Mouse (Mus musculus): ENCODE measurements at regions not wholly inside any gene's neighbourhood (a gene's known extent, or its start where the extent isn't known, plus 50 kb on each side); places are given as distances from the start of the nearest gene placed in this dataset.

GRCm38 (mm10) chr17:3248875-3249274 lies 77.5 kb upstream of the Tiam2 start:
- Histone ChIP-seq H3K27ac (peak overlapping the region; percentile 30; the same call in 1 of the 2 replicates), H3K27me3 (no peaks in the 10 kb centered on the region), H3K36me3 (no peaks in the 10 kb centered on the region; the same call in 1 of the 2 replicates), H3K4me1 (peaks cover 50% of the 10 kb centered on the region), H3K9ac (no peak overlapping the region), H3K4me2 (replicated peaks) (no peak overlapping the region), H3K9me3 (replicated peaks) (no peaks in the 10 kb centered on the region), H3K4me3 (no peak overlapping the region)
- ATAC-seq (ENCODE audit: low FRiP score): no peak
- WGBS: 79% methylated on average over 6 of the region's 6 CpGs

- H3K9me3 ChIP-seq (replicated peaks): no peaks in the 10 kb centered on the region
- H3K27ac ChIP-seq: peak overlapping the region; percentile 30; the same call in 1 of the 2 replicates
- peaks cover 50% of the 10 kb centered on the region for H3K4me1 ChIP-seq
- no peak overlapping the region for H3K4me3 ChIP-seq
- no peak for ATAC-seq (ENCODE audit: low FRiP score)
- no peaks in the 10 kb centered on the region; the same call in 1 of the 2 replicates for H3K36me3 ChIP-seq
- no peak overlapping the region for H3K4me2 ChIP-seq (replicated peaks)
- WGBS: 74% methylated on average over 7 of the region's 7 CpGs
- H3K9ac ChIP-seq: no peak overlapping the region
- H3K27me3 ChIP-seq: no peaks in the 10 kb centered on the region
Observed at GRCm38 (mm10) chr17:3249320-3249719, 77.1 kb upstream of the Tiam2 start.

- 70% methylated on average over 4 of the region's 4 CpGs for WGBS
- Histone ChIP-seq H3K27me3 (no peaks in the 10 kb centered on the region), H3K4me3 (no peak overlapping the region), H3K36me3 (no peaks in the 10 kb centered on the region; the same call in 1 of the 2 replicates), H3K27ac (no peak overlapping the region), H3K9me3 (replicated peaks) (no peaks in the 10 kb centered on the region), H3K9ac (no peak overlapping the region), H3K4me1 (peaks cover 31% of the 10 kb centered on the region), H3K4me2 (replicated peaks) (no peak overlapping the region)
- no peak for ATAC-seq (ENCODE audit: low FRiP score)
Observed at GRCm38 (mm10) chr17:3251176-3251575, 75.2 kb upstream of the Tiam2 start.

GRCm38 (mm10) chr17:3251966-3252365 lies 74.4 kb upstream of the Tiam2 start:
- H3K4me1 ChIP-seq: peaks cover 26% of the 10 kb centered on the region
- H3K36me3 ChIP-seq: no peaks in the 10 kb centered on the region; the same call in 1 of the 2 replicates
- H3K9ac ChIP-seq: no peak overlapping the region
- no peak overlapping the region for H3K4me3 ChIP-seq
- no peak overlapping the region for H3K27ac ChIP-seq
- no peak overlapping the region for H3K4me2 ChIP-seq (replicated peaks)
- 97% methylated on average over 5 of the region's 5 CpGs for WGBS
- ATAC-seq (ENCODE audit: low FRiP score): no peak
- H3K27me3 ChIP-seq: no peaks in the 10 kb centered on the region
- H3K9me3 ChIP-seq (replicated peaks): no peaks in the 10 kb centered on the region

GRCm38 (mm10) chr17:3253508-3254176 lies 72.7 kb upstream of the Tiam2 start:
- Histone ChIP-seq H3K9me3 (replicated peaks) (no peaks in the 10 kb centered on the region), H3K4me1 (peaks cover 27% of the 10 kb centered on the region), H3K4me3 (no peak overlapping the region), H3K27me3 (no peaks in the 10 kb centered on the region), H3K9ac (no peak overlapping the region), H3K4me2 (replicated peaks) (no peak overlapping the region), H3K27ac (no peak overlapping the region), H3K36me3 (no peaks in the 10 kb centered on the region; the same call in 1 of the 2 replicates)
- ATAC-seq (ENCODE audit: low FRiP score): no peak
- WGBS: 91% methylated on average over 10 of the region's 10 CpGs

GRCm38 (mm10) chr17:3256765-3257164 lies 69.6 kb upstream of the Tiam2 start:
- Histone ChIP-seq H3K27ac (no peak overlapping the region), H3K4me2 (replicated peaks) (no peak overlapping the region), H3K4me3 (no peak overlapping the region), H3K9ac (no peak overlapping the region), H3K27me3 (no peaks in the 10 kb centered on the region), H3K4me1 (peaks cover 12% of the 10 kb centered on the region; the same call in 1 of the 2 replicates), H3K36me3 (0 out of 2 replicates have a peak, but pooled peaks cover 3% of the 10 kb centered on the region), H3K9me3 (replicated peaks) (no peaks in the 10 kb centered on the region)
- no peak for ATAC-seq (ENCODE audit: low FRiP score)
- 95% methylated on average over 7 of the region's 7 CpGs for WGBS

GRCm38 (mm10) chr17:3258811-3259510 lies 67.4 kb upstream of the Tiam2 start:
- Histone ChIP-seq H3K4me2 (replicated peaks) (no peak overlapping the region), H3K9ac (no peak overlapping the region), H3K4me3 (no peak overlapping the region), H3K9me3 (replicated peaks) (no peaks in the 10 kb centered on the region), H3K4me1 (peaks cover 12% of the 10 kb centered on the region; the same call in 1 of the 2 replicates), H3K27ac (no peak overlapping the region), H3K27me3 (no peaks in the 10 kb centered on the region), H3K36me3 (0 out of 2 replicates have a peak, but pooled peaks cover 3% of the 10 kb centered on the region)
- no peak for ATAC-seq (ENCODE audit: low FRiP score)
- 66% methylated on average over 9 of the region's 9 CpGs for WGBS

- no peak overlapping the region for H3K9ac ChIP-seq
- H3K4me1 ChIP-seq: peaks cover 18% of the 10 kb centered on the region
- ATAC-seq (ENCODE audit: low FRiP score): no peak
- no peaks in the 10 kb centered on the region for H3K27me3 ChIP-seq
- H3K4me2 ChIP-seq (replicated peaks): no peak overlapping the region
- H3K4me3 ChIP-seq: no peak overlapping the region
- no peak overlapping the region for H3K27ac ChIP-seq
- 0 out of 2 replicates have a peak, but pooled peaks cover 3% of the 10 kb centered on the region for H3K36me3 ChIP-seq
- WGBS: 90% methylated on average over 11 of the region's 11 CpGs
- H3K9me3 ChIP-seq (replicated peaks): no peaks in the 10 kb centered on the region
Observed at GRCm38 (mm10) chr17:3260796-3261195, 65.6 kb upstream of the Tiam2 start.

- H3K9ac ChIP-seq: no peak overlapping the region
- peaks cover 20% of the 10 kb centered on the region for H3K4me1 ChIP-seq
- H3K4me2 ChIP-seq (replicated peaks): no peak overlapping the region
- H3K4me3 ChIP-seq: no peak overlapping the region
- 49% methylated on average over 22 of the region's 22 CpGs for WGBS
- no peaks in the 10 kb centered on the region for H3K9me3 ChIP-seq (replicated peaks)
- no peak overlapping the region for H3K27ac ChIP-seq
- H3K27me3 ChIP-seq: no peaks in the 10 kb centered on the region
- ATAC-seq (ENCODE audit: low FRiP score): peak; percentile 67
- no peaks in the 10 kb centered on the region for H3K36me3 ChIP-seq
Observed at GRCm38 (mm10) chr17:3273108-3274091, 53.0 kb upstream of the Tiam2 start.

GRCm38 (mm10) chr17:3274449-3275285 lies 51.7 kb upstream of the Tiam2 start:
- H3K4me2 ChIP-seq (replicated peaks): no peak overlapping the region
- 13% methylated on average over 14 of the region's 14 CpGs for WGBS
- H3K9ac ChIP-seq: no peak overlapping the region
- no peaks in the 10 kb centered on the region for H3K36me3 ChIP-seq
- H3K27me3 ChIP-seq: no peaks in the 10 kb centered on the region
- peak; percentile 23; the same call in 1 of the 2 replicates for ATAC-seq (ENCODE audit: low FRiP score)
- peaks cover 20% of the 10 kb centered on the region for H3K4me1 ChIP-seq
- no peak overlapping the region for H3K4me3 ChIP-seq
- H3K27ac ChIP-seq: peak overlapping the region; percentile 67
- H3K9me3 ChIP-seq (replicated peaks): no peaks in the 10 kb centered on the region

Data from hindbrain, embryonic 12.5 days (tissue).